Mouse (Mus musculus) limb, embryonic 13.5 days (tissue): ENCODE measurements around the gene Sh3kbp1. TPM values are rescaled to one million over a fixed set of nuclear protein-coding genes. Genes with fewer than 3 reads are reported as not detected.
"Not testable (repeated sequence)": the region's sequence is repeated elsewhere in the genome, so short reads cannot be mapped to it uniquely, and the experiment has no call there.

Experiments used
- ATAC-seq: fragments of 200-750 bp; cut with Nextera tagmentation; 2 replicates; pipeline ENCODE4 v1.8.0; 2017; ENCODE audit warnings: low read depth, moderate number of reproducible peaks, moderate TSS enrichment; ENCODE audit not compliant: low FRiP score
- H3K27ac ChIP-seq: fragments of 300-500 bp; sonication (generic); 2 replicates; pipeline ENCODE4 v1.5.1; 2015; ENCODE audit warnings: inconsistent platforms, mild to moderate bottlenecking, moderate library complexity
- H3K27me3 ChIP-seq: fragments of 300-500 bp; sonication (generic); 2 replicates; pipeline ENCODE4 v1.6.1; 2015; ENCODE audit warnings: mild to moderate bottlenecking, inconsistent platforms
- H3K36me3 ChIP-seq: fragments of 300-500 bp; sonication (generic); 2 replicates; pipeline ENCODE4 v1.6.1; 2015; ENCODE audit warnings: inconsistent platforms, mild to moderate bottlenecking, moderate library complexity
- H3K4me1 ChIP-seq: fragments of 300-500 bp; sonication (generic); 2 replicates; pipeline ENCODE4 v1.6.1; 2015; ENCODE audit warnings: inconsistent platforms
- H3K4me2 ChIP-seq: fragments of 300-500 bp; sonication (generic); replicated peaks from 2 replicates; pipeline ENCODE4 v1.6.1; 2015; ENCODE audit warnings: inconsistent platforms, mild to moderate bottlenecking, moderate library complexity
- H3K4me3 ChIP-seq: fragments of 300-500 bp; sonication (generic); 2 replicates; pipeline ENCODE4 v1.5.1; 2015; ENCODE audit warnings: moderate library complexity, mild to moderate bottlenecking, inconsistent platforms
- H3K9ac ChIP-seq: fragments of 300-500 bp; sonication (generic); 2 replicates; pipeline ENCODE4 v1.6.1; 2015; ENCODE audit warnings: mild to moderate bottlenecking, inconsistent platforms
- H3K9me3 ChIP-seq: fragments of 300-500 bp; sonication (generic); 2 replicates; pipeline ENCODE4 v1.6.1; 2016; ENCODE audit warnings: inconsistent platforms
- WGBS: fragments of 180-500 bp; shearing (Covaris S2); methylation state at CpG from one replicate; pipeline ENCODE4 v1.1.7; 2015; 5-methylcytosine and 5-hydroxymethylcytosine counted together
- polyA plus RNA-seq: library from polyadenylated mRNA; unstranded; fragments of >200 nt; fragmentation: Nextera tagmentation; extraction: Ambion mirVana; gene quantifications from 2 replicates; pipeline ENCODE4 v1.2.1, GENCODE M21; 2015

The Sh3kbp1 gene
- polyA plus RNA-seq, result 29.8 and 39.0 TPM in 2 replicates

GRCm38 (mm10) chrX:159626907-159627587, at the start of gene Sh3kbp1:
TSS of gene Sh3kbp1 (plus strand) at chrX:159627272.
- H3K4me3 ChIP-seq, result peak within 1 kb of the TSS; percentile 60
- peak within 1 kb of the TSS; percentile 69 for H3K4me2 ChIP-seq
- 20% methylated on average over 47 of the region's 60 CpGs for WGBS
- H3K9ac ChIP-seq, result peak within 1 kb of the TSS; percentile 79
- H3K4me1 ChIP-seq, result no peaks in the 10 kb centered on the region
- no peaks in the 10 kb centered on the region for H3K9me3 ChIP-seq
- H3K36me3 ChIP-seq, result no peaks in the 10 kb centered on the region
- ATAC-seq, result peak; percentile 86
- peak within 1 kb of the TSS; percentile 55; the same call in 1 of the 2 replicates for H3K27ac ChIP-seq
- H3K27me3 ChIP-seq, result peaks cover 34% of the 10 kb centered on the region; the same call in 1 of the 2 replicates

- H3K36me3 ChIP-seq, H3K9ac ChIP-seq, H3K4me1 ChIP-seq, H3K27me3 ChIP-seq, H3K27ac ChIP-seq, H3K4me2 ChIP-seq, H3K9me3 ChIP-seq, ATAC-seq, H3K4me3 ChIP-seq: not testable (repeated sequence)
- WGBS, result 86% methylated on average over 7 of the region's 7 CpGs
Measured at GRCm38 (mm10) chrX:159584738-159585137, 42.3 kb upstream of the Sh3kbp1 start.

- H3K27me3 ChIP-seq, result no peaks in the 10 kb centered on the region; the same call in 1 of the 2 replicates
- no peak overlapping the region for H3K27ac ChIP-seq
- ATAC-seq, result no peak
- no peak overlapping the region for H3K9ac ChIP-seq
- WGBS, result 68% methylated on average over 1 of the region's 1 CpGs
- peaks cover 6% of the 10 kb centered on the region; the same call in 1 of the 2 replicates for H3K36me3 ChIP-seq
- H3K4me2 ChIP-seq, result no peak overlapping the region
- no peaks in the 10 kb centered on the region for H3K4me1 ChIP-seq
- no peak overlapping the region for H3K4me3 ChIP-seq
- no peaks in the 10 kb centered on the region for H3K9me3 ChIP-seq
Measured at GRCm38 (mm10) chrX:159591633-159592032, 35.4 kb upstream of the Sh3kbp1 start.

DNA sequence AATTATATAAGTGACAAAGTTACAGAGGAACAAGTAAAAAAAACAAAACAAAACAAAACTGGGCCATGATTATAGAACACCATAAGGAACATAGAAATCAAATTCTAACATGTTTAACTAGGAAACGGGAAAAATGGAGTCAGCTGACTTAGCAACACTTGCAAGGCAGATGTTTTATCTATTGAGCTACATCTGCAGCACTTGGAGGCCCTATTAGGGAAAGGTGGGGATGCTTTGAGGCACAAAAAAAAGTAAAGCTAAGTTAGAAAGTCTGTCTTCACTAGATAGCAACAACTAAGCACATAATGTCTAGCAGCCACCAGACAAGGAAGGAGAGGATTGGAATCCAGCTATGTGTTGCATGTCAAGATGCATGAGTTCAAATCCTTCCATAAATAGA, 29.6 kb upstream of the Sh3kbp1 start:
- no peaks in the 10 kb centered on the region for H3K36me3 ChIP-seq

DNA sequence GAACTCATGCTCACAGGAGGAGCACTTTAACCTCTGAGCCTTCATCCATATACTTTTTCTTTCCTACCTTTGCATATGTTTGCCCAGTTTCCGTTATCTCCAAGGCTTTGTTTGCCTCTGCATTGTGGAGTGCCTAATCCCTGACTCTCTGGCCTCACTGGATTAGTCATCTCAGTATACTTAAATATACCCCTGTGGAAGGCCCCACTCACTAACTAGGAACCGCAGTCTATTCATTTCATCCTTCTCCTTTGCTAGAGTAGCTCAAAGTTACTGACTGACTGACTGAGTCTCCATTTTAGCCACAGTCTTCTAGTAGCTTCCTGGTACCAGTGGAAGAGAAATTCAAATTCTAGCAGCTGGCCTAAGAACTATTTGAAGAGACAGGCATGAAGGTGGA, 22.2 kb upstream of the Sh3kbp1 start:
- no peak overlapping the region for H3K4me3 ChIP-seq
- H3K4me2 ChIP-seq, result no peak overlapping the region
- no peak overlapping the region for H3K27ac ChIP-seq
- H3K9me3 ChIP-seq, result no peaks in the 10 kb centered on the region
- H3K36me3 ChIP-seq, result no peaks in the 10 kb centered on the region
- 84% methylated on average over 2 of the region's 2 CpGs for WGBS
- H3K9ac ChIP-seq, result no peak overlapping the region
- no peak for ATAC-seq
- no peaks in the 10 kb centered on the region for H3K4me1 ChIP-seq
- H3K27me3 ChIP-seq, result peaks cover 7% of the 10 kb centered on the region

More for the DNA sequence above, 29.6 kb upstream of the Sh3kbp1 start:
- Histone ChIP-seq H3K4me3 (no peak overlapping the region), H3K9ac (no peak overlapping the region), H3K27me3 (no peaks in the 10 kb centered on the region; the same call in 1 of the 2 replicates), H3K9me3 (no peaks in the 10 kb centered on the region), H3K4me2 (no peak overlapping the region), H3K27ac (no peak overlapping the region), H3K4me1 (no peaks in the 10 kb centered on the region)
- no peak for ATAC-seq
- WGBS, result 61% methylated on average over 1 of the region's 1 CpGs

DNA sequence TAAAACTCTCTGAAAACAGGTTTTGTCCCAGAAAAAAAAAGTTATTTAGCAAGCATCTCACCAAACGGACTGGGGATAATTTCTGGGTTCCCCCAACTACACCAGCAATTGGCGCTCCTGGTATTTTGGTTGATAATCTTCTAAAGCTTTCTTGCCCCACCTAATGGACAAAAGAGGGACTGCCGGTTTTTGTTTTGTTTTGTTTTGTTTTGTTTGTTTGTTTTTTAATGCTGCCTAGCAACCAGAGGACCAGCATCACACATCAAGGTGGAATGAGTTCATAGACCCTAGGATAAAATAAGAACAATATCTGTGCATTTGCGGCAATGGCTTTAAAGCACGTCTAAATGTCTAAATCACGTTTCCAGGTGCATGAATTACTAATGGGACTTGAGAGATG, 20.1 kb upstream of the Sh3kbp1 start:
- Histone ChIP-seq H3K4me3 (no peak overlapping the region), H3K27ac (no peak overlapping the region), H3K36me3 (no peaks in the 10 kb centered on the region), H3K9ac (no peak overlapping the region), H3K4me1 (no peaks in the 10 kb centered on the region), H3K9me3 (no peaks in the 10 kb centered on the region), H3K27me3 (peaks cover 7% of the 10 kb centered on the region), H3K4me2 (no peak overlapping the region)
- 42% methylated on average over 6 of the region's 6 CpGs for WGBS
- no peak for ATAC-seq

GRCm38 (mm10) chrX:159626208-159626906, 715 bp upstream of the Sh3kbp1 start:
- H3K27me3 ChIP-seq, result peaks cover 38% of the 10 kb centered on the region; the same call in 1 of the 2 replicates
- H3K9me3 ChIP-seq, result no peaks in the 10 kb centered on the region
- H3K9ac ChIP-seq, result no peak overlapping the region; the same call in 1 of the 2 replicates
- no peaks in the 10 kb centered on the region for H3K4me1 ChIP-seq
- H3K27ac ChIP-seq, result no peak overlapping the region
- peak overlapping the region; percentile 69 for H3K4me2 ChIP-seq
- 20% methylated on average over 12 of the region's 12 CpGs for WGBS
- no peaks in the 10 kb centered on the region for H3K36me3 ChIP-seq
- H3K4me3 ChIP-seq, result peak overlapping the region; percentile 60
- peak; percentile 58 for ATAC-seq

DNA sequence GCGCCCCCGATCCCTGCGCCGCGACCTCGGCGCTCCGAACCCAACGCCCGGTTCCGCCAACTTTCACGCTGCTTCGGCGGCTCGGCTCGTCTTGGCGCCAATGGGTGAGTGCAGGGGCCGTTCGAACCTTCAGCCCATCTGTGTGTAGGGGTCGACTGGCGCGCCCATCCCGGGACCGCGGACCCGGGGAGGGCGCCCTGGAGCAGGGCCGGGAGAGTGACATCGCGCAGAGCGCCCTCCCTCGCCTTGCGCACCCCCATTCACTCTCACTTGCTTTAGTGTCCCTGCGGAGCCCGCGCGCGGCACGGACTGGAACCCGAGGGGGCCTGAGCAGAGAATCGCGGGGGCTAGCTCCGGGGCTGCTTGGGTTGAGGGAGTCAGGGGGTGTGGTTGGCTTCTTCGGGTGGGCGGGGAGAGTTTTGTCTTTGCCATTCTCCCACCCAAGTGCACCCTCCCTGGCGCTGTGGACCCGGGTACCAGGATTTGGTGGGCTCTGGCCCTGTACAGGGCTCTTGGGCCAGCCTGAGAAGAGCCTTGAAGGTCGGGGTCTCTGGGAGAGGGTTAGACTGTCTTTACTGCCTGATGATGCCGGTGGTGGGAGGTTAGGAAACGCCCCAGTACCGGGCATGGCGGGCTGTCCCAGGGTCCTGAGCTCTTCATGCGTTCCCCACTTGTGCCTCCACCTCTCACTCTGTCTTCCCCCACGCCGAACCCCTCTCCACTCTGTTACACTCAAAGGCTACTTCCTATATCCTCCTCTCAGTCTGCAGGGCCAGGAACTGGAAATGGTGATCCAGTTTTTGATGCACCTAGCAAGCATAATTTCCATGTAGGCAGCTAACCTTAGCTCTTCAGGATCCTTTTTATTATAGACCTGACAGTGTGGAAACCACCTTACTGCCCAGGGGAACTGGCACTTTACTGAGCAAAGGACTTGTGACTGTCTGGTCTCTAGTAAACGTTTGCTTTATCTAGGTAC, 805 bp downstream of the Sh3kbp1 start:
- peak overlapping the region; percentile 55; the same call in 1 of the 2 replicates for H3K27ac ChIP-seq
- H3K4me2 ChIP-seq, result peak overlapping the region; percentile 69

DNA sequence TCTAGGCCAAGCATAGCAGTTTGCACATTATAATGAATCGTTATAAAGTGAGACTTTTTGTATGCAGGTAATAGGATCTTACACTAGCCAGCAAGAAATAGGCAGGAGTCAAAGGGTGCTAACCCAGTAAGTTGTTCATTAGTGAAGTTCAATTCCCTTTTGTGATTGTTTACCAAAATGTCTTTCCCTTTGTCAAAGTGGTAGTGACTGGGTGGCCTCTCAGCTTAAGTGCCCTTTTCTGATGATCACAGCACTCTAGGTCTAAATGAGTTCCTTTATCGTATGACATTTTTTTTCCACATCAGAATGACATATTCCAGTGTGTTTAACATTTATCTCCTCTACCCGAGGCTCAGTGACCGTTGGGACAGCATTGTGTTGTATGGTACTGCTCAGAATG, 1.6 kb downstream of the Sh3kbp1 start:
- Histone ChIP-seq H3K4me3 (peak overlapping the region; percentile 60), H3K4me2 (peak overlapping the region; percentile 69), H3K4me1 (no peaks in the 10 kb centered on the region), H3K36me3 (no peaks in the 10 kb centered on the region), H3K27ac (no peak overlapping the region), H3K9ac (0 out of 2 replicates have a peak overlapping the region, but pooled peaks have one; percentile 79), H3K9me3 (no peaks in the 10 kb centered on the region), H3K27me3 (peaks cover 34% of the 10 kb centered on the region; the same call in 1 of the 2 replicates)
- ATAC-seq, result no peak
- WGBS, result 56% methylated on average over 4 of the region's 4 CpGs

More for the DNA sequence above, 805 bp downstream of the Sh3kbp1 start:
- Histone ChIP-seq H3K36me3 (no peaks in the 10 kb centered on the region), H3K27me3 (peaks cover 34% of the 10 kb centered on the region; the same call in 1 of the 2 replicates), H3K4me3 (peak overlapping the region; percentile 60), H3K9me3 (no peaks in the 10 kb centered on the region), H3K4me1 (no peaks in the 10 kb centered on the region), H3K9ac (peak overlapping the region; percentile 79)
- peak; percentile 51 for ATAC-seq
- 11% methylated on average over 42 of the region's 56 CpGs for WGBS

GRCm38 (mm10) chrX:159629203-159629602, 2.1 kb downstream of the Sh3kbp1 start:
- Histone ChIP-seq H3K4me2 (peak overlapping the region; percentile 69), H3K27me3 (peaks cover 37% of the 10 kb centered on the region; the same call in 1 of the 2 replicates), H3K9ac (no peak overlapping the region), H3K4me3 (0 out of 2 replicates have a peak overlapping the region, but pooled peaks have one; percentile 0), H3K27ac (no peak overlapping the region), H3K36me3 (no peaks in the 10 kb centered on the region), H3K9me3 (no peaks in the 10 kb centered on the region), H3K4me1 (no peaks in the 10 kb centered on the region)
- no peak for ATAC-seq
- 39% methylated on average over 2 of the region's 2 CpGs for WGBS

DNA sequence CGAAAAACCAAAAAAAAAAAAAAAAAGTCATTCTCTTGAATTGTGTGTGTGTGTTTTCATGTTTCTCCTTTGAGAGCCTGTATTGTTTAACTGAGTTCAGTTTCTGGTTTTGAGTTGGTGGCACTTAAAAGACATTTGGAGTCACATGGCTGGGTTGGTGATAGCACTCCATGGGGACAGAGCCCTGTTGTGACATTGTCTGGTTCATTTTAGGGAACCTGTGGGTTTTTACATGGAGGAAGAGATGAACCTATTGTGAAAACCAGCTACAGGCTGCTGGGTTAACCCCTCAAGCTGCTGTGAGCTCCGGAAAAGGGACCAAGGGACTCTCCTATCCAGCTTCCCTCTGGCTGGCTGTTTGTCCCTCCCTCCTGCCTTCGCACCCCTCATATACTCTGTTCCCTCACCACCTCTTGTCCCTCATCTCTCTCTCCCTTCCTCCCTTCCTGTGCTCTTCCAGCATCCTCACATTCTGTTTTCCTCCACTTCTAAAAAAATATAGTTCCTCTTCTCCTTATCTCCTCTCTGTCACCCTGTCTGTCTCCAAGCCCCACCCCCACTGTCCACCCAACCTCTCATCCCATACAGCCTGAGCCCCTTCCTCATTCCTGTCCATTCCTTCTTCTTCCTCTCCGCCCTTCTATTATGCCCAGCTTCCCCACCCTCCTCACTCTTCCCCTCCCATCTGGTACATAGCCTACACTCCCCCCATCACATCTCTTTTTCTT, 11.6 kb downstream of the Sh3kbp1 start:
- H3K9ac ChIP-seq, result no peak overlapping the region
- peaks cover 10% of the 10 kb centered on the region; the same call in 1 of the 2 replicates for H3K27me3 ChIP-seq
- ATAC-seq, result no peak
- no peak overlapping the region for H3K4me2 ChIP-seq
- H3K36me3 ChIP-seq, result no peaks in the 10 kb centered on the region
- no peaks in the 10 kb centered on the region for H3K9me3 ChIP-seq
- no peak overlapping the region for H3K27ac ChIP-seq
- no peaks in the 10 kb centered on the region for H3K4me1 ChIP-seq
- no peak overlapping the region for H3K4me3 ChIP-seq
- 92% methylated on average over 4 of the region's 4 CpGs for WGBS
